Mouse (Mus musculus) liver, adult (tissue): Measurements from ENCODE around the gene March5.

Experiments
- GATA4 ChIP-seq: IDR thresholded peaks from 2 replicates; pipeline ENCODE4 v1.6.1; 2014; ENCODE audit warnings: mild to moderate bottlenecking, low read length; ENCODE audit not compliant: insufficient replicate concordance

Gene March5

DNA sequence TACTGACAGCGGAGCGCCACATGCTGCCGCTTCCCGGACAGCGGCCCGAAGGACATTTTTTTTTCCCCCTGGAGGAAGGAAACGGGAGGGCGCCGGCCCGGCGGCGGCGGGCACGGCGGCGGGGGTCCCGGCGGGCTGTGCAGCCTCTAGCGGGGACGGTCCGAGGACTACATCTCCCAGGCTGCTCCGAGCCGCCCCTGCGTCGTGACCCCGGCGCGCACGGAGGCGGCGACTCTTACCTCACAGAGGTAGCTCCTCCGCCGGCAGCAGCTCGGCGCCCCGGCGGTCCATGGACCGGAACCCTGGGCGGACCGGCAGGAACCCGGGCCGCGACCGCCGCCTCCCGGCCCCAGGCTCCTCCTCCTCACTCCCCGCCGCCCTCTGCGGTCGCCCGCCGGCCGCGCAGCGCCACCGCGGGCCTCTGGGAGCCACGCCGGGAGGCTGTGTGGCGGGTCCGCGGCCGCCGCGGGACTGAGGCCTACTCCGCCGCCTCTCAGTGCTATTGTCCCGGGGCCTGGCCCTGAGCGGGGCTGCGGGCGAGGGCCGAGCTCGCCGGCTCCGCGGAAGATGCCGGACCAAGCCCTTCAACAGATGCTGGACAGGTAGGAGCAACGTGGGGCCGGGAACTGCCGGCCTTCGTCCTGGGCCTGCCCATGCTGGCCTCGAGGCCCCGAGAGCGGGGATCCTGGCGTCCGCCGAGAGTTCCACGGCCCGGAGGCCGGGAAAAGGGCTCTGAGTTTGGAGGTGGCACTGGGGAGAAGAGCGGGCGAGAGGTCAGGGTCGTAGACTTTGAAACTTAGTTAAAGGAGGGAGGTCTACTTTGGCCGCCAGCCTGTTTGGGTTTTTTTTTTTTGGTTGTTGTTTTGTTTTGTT lies at the start of gene March5:
March5 (plus strand) TSS at position 241 of the 873 bp plus-strand sequence.
- no peak; the same call in 1 of the 2 replicates for TF ChIP-seq GATA4

GRCm38 (mm10) chr19:37172096-37172495 lies 35.2 kb upstream of the March5 start:
- TF ChIP-seq GATA4, result no peak

- TF ChIP-seq GATA4, result no peak
Observed at GRCm38 (mm10) chr19:37172566-37173130, 34.7 kb upstream of the March5 start.

- TF ChIP-seq GATA4, result no peak
Observed at GRCm38 (mm10) chr19:37173331-37174115, 33.8 kb upstream of the March5 start.

DNA sequence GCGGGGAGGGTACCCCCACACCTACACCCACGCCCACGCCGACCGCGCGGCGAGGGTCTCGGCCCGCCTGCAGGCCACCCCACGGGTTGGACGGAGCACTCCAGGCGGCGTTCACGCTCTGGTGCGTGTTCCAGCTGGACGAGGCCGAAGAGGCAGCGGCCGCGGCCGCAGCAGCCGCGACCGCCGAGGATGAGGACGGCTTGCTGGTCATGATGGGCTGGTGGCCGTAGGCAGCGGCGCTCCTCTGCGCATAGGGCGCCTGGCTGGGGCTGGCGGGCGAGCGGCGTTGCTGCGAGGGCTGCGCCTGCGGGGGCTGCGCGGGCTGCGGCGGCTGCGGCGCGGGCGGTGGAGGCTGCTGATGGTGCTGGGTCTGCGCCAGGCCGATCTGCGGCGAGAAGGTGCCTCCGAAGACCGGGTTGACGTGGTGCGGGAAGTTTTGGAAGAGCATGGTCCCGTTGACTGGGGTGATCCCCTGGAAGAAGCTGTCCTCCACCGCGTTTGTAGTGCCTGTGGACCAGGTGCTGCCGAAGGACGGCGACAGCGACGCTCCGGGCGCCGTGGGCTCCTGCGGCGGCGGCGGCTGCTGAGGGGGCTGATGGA lies 33.1 kb upstream of the March5 start:
- TF ChIP-seq GATA4, result no peak

DNA sequence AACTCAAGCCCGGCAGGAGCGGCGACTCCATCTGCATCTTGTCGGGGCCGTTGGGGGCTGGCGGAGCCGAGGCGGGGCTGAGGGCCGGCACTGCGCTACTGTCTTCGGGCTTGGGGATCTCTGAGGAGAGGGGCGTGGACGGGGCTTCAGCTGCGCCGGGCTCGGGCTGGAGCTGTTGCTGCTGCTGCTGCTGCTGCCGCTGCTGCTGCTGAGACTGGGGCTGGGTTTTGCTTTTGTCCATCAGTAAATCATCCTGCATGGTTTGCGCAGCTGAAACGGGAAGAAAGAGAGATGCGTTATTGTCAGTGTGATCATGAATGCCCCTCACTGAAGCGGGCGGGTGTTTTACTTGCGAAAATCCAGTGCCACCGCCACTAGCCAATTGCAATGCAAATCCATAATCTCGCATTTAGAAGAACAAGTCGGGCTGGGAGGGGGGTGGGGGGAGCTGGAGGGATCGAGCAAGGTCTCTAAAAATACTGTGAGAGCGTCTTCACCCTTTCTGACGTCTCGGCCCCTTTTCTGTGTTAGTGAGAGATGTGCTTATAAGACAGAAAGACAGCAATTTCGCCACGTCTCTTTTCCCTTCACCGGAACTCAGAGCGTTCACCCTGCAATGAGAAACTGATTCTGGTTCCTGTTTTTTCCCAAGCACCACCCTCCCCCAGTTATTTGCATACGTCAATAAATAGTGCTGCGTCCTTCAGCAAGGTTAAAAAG lies 32.5 kb upstream of the March5 start:
- TF ChIP-seq GATA4, result no peak

DNA sequence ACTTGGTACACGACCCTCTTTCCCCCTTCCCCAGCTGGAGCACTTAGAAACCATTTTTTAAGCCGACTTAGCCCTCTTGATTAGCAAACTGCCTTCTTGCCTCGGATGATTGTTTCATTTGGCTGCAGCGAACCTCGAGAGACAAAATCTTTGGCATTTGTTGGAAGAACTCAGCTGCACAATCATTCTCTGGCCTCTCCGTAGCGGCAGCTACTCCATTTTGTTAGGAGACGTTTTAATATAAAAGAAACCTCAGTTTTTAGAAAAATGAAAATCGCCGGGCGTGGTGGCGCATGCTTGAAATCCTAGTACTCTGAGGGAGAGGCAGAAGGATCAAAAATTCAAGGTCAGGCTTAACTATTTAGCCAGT lies 31.9 kb upstream of the March5 start:
- no peak for TF ChIP-seq GATA4

GRCm38 (mm10) chr19:37175919-37176318 lies 31.4 kb upstream of the March5 start:
- no peak for TF ChIP-seq GATA4

- no peak for TF ChIP-seq GATA4
Observed at GRCm38 (mm10) chr19:37176879-37177462, 30.4 kb upstream of the March5 start.

DNA sequence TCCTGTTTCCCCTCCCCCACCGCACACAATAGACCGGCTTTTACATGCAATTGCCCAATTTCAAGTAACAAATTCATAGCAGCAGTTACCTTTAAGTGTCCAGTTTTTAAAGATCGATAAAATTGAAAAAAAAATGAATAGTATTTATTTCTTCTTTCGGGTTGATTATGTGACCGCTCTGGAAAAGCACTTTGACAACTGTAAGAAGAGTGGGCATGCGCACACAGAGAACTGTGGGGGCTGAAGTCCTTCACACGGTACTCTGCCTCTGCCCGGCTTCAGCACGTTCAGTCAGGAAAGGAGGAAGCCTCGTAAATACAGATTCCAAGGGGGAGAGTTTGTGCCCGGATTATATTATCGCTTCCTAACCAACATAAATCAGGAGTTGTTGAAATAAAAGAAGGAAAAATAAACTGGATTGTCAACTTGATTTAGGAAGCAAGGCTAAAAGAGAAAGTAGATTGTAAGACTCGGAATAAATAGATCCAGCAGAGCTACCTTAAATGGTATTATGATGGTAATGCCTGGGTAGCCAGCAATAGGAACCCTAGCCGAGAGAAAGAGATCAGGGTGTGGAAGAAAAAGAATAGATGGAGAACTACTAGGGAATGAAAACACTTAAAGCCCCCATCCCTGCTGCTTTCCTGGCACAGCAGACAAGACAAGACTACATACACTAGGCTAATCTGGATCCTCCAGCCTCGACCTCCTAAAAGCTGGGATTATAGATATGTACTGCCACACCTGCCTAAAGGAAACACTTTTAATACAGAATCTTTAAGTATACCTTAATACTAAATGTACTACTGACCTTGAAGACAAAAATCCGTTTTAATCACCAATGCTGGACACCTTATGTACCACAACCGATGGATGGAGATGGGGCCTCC lies 29.3 kb upstream of the March5 start:
- no peak for TF ChIP-seq GATA4

DNA sequence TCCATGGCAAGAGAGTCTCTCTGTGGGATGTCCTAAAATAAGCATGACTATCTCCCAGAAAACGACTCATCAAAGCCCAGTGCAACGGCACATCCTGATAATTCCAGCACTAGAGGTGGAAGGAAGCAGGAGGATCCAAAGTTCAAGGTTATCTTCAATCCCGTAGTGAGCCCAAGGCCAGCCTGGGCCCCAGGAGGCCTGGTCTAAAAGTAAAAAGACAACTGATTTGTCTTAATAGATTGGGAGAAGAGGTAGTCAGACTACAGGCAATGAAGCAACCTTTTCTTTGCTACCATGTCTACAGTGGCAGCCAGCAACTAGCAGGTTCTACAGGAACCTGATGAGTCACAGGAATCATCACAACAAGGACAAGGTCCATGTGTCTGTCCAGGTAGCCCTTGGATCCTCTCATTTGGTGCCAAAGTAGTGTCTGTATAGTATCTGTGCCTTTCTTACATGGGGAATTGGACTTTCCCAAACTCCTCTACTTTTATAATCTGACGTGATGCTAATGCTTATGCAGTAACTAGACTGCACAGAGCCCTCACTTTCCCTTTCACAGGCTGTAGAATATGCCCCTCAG lies 18.9 kb upstream of the March5 start:
- no peak for TF ChIP-seq GATA4

DNA sequence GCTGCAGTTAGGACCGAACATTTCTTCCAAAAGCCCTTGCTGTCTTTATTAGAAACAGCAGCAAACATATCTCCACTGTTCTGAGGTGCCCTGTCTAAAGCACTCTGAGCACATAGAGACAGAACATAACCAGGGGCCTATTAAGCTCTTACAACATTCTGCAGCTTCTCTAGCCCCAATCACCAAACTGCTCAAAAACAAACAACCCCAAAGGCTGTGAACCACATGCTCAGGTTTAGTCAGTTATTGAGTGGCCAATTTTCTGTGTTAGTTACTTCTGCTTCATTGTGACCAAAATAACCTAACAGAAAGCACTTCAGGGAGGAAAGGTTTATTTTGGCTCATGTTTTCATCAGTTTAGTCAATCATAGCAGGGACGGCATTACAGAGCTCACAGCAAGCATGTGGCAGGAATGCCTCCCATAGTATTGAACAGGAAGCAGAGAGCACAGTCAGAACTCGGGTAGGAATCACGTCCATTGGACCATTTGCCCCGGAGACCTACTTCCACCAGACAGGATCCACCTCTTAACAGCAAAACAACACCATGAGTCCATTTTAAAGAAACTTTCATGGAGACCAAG lies 14.8 kb upstream of the March5 start:
- no peak for TF ChIP-seq GATA4

- no peak for TF ChIP-seq GATA4
Observed at GRCm38 (mm10) chr19:37198165-37198880, 9.0 kb upstream of the March5 start.
